Mouse (Mus musculus) left cerebral cortex, postnatal 4 days (tissue): ENCODE results near the gene Olfr1238. TPM values are rescaled to one million over a fixed set of nuclear protein-coding genes. Genes with fewer than 3 reads are reported as not detected.

ENCODE experiments used
- DNase-seq: peaks from one replicate; pipeline ENCODE4 v3.0.0-alpha.2; 2022
- intact Hi-C: fragments of 180-260 bp; cut with DNase I; formaldehyde crosslinking; loops from one replicate; pipeline ENCODE4 v1.15.1; 2025
- total RNA-seq, 2 experiments: library from RNA; stranded (reverse); gene quantifications; 2 replicates each; pipeline ENCODE4 v1.2.3; 2021

The Olfr1238 gene
- not detected for total RNA-seq

DNA sequence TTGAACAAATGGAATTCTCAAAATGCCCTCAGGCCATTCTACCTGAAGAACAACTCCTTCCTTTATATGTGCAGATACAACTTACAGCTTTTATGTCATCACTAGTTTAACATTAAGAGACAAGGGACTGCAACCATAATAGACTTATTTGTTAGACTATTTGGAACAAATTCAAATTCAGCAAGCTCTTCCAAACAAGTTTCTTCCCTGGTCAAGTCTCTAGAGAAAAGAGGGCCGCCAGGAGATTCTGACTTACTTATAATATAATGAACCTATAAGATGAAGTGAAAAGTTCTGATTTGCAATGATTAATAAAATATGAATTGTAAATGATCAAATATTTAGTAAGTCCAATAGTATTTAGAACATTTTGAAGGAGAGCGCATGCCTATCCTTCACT, at the start of gene Olfr1238:
Gene Olfr1238, minus strand, starts transcription at position 101 of the 400 bp plus-strand sequence.
- no peak for DNase-seq
- intact Hi-C loops = no loop called here

DNA sequence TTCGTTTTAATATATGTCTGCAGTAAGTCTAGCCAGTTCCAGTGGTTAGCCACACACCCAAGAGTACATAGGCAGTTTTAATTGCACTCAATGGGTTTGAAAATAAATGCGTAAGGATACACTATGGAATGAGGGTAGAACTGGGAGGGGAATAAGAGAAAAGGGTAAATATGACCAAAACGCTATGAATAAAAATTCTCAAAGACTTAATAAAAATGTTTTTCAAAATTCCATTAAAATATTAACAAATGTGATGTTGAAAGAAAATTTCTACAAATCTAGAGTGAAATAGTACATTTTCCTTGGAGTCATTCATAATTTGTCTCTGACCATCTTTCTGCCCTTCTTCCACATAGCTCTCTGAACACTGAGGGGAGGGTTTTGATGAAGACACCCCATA, 33.4 kb upstream of the Olfr1238 start, which contains the start of gene Olfr1240:
Gene Olfr1240, minus strand, starts transcription at position 101 of the 400 bp plus-strand sequence.
- intact Hi-C loops = no loop called here
- no peak for DNase-seq

DNA sequence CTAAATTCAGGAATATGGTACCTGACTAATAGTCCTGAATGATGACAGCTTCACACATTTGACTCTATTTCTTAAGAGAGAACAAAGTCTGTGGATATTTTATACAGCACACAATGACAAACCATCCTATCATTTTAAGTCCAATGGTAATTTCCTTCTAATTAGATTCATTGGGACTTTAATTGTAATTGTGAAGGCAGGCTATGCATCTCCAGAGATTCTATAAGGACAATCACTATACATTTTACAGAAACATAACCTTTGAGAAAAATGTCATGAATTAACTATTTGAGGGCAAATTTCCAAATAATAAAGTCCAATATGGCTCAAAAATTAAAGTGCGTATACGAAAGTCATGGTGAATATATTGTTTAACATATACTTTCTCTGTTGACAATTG, 10.8 kb upstream of the Olfr1238 start, which contains the start of gene Olfr1239:
Gene Olfr1239, minus strand, starts transcription at position 101 of the 400 bp plus-strand sequence.
- intact Hi-C loops = no loop called here
- no peak for DNase-seq

DNA sequence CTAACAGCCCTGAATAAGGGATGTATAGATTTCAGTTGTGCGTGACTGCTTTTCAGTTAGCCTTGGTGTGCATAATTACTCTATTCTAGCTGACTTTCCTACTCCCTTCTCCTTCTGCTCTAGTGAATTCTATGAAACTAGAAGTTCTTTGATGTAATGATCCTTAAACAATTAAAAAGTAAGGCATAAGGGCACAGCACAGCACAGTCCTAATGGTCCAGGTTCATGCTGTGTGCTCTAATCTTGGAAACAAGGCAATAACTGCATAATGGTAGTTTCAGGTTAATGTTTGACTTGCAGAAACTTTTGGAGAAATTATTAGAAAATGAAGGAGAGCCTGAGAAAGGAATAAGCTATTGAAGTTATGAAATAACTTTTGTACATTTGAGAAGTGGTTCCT, 5.1 kb upstream of the Olfr1238 start:
- no peak for DNase-seq
- intact Hi-C loops = no loop called here

DNA sequence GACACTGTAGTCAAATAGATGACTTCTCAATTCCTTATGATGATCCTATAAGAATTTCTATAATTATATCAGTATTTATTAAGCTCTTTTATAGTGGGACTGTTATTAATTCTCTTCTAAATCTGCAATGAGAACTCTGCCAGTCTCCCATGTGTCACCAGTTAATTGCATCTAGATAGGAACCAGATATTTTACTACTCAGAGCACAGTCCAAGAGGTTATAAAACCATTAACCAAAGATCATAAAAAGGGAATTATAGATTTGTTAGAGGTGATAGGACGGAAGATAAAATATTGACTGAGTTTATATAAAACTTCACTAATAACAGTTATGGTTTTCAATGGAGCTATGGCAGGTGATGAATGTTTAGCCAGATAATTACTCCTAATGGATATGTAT, 8.6 kb downstream of the Olfr1238 start:
- intact Hi-C loops = no loop called here

DNA sequence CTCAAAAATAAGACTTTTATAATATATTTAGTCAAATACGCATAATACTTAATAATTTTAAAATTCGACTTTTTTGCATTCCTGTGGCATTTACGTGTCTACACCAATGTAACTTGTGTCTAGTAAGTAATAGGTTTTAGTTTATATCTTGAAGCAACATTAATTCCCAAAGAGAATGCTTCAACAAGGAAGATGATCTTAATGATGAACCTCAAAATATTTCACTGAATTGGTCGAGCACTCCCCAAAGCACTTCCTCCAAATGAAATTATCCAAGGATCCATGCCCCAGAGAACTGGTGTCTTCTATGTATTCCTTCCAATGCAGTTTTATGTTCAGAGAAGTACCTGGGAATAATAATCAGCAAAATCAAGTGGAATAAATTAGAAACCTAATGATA, 44.7 kb downstream of the Olfr1238 start, which contains the start of gene Olfr1234:
Gene Olfr1234, minus strand, starts transcription at position 101 of the 400 bp plus-strand sequence.
- no peak for DNase-seq
- intact Hi-C loops = no loop called here

More for the DNA sequence above, 8.6 kb downstream of the Olfr1238 start:
- DNase-seq = no peak

Other genes with a start within 250 kb of the Olfr1238 start
- gene Olfr1224-ps1, start 245.6 kb downstream of the Olfr1238 start, total RNA-seq = not detected
- gene Olfr1225, start 235.0 kb downstream of the Olfr1238 start, total RNA-seq = not detected
- not detected for gene Olfr1226, start 209.6 kb downstream of the Olfr1238 start, total RNA-seq
- gene Olfr1228, start 155.6 kb downstream of the Olfr1238 start, total RNA-seq = not detected
- not detected for gene Olfr1229, start 121.7 kb downstream of the Olfr1238 start, total RNA-seq
- gene Olfr1230, start 112.4 kb downstream of the Olfr1238 start, total RNA-seq = not detected
- not detected for gene Olfr1231, start 102.6 kb downstream of the Olfr1238 start, total RNA-seq
- not detected for gene Olfr1232, start 80.0 kb downstream of the Olfr1238 start, total RNA-seq
- gene Olfr1233, start 67.3 kb downstream of the Olfr1238 start, total RNA-seq = not detected
- not detected for gene Olfr1234, start 44.8 kb downstream of the Olfr1238 start, total RNA-seq
- gene Olfr1239, start 10.7 kb upstream of the Olfr1238 start, total RNA-seq = not detected
- gene Olfr1240, start 33.3 kb upstream of the Olfr1238 start, total RNA-seq = not detected
- not detected for gene Olfr1241, start 77.5 kb upstream of the Olfr1238 start, total RNA-seq
- gene Olfr1242, start 88.7 kb upstream of the Olfr1238 start, total RNA-seq = not detected
- not detected for gene Olfr1243, start 121.8 kb upstream of the Olfr1238 start, total RNA-seq
- gene Olfr1245, start 168.8 kb upstream of the Olfr1238 start, total RNA-seq = not detected
- gene Olfr1246, start 183.5 kb upstream of the Olfr1238 start, total RNA-seq = not detected
- gene Olfr1247, start 204.5 kb upstream of the Olfr1238 start, total RNA-seq = under 1 TPM; 0.10 to 0.12 TPM
- not detected for gene Olfr1248, start 208.6 kb upstream of the Olfr1238 start, total RNA-seq
- gene Olfr1249, start 225.3 kb upstream of the Olfr1238 start, total RNA-seq = not detected